Mouse (Mus musculus) testis, adult 2 months (tissue): ENCODE results near the gene Camta1. TPM values are rescaled to one million over a fixed set of nuclear protein-coding genes. Genes with fewer than 3 reads are reported as not detected.

Experiments
- H3K27ac ChIP-seq: fragments of 200-500 bp; 2 replicates; pipeline ENCODE4 v1.5.1; 2012; ENCODE audit warnings: low read depth, low read length; ENCODE audit not compliant: control insufficient read depth, insufficient read depth
- H3K27me3 ChIP-seq: fragments of 200-500 bp; 2 replicates; pipeline ENCODE4 v1.6.1; 2012; ENCODE audit warnings: mild to moderate bottlenecking, low read length, moderate library complexity; ENCODE audit not compliant: control insufficient read depth, insufficient read depth
- H3K36me3 ChIP-seq: fragments of 200-500 bp; 2 replicates; pipeline ENCODE4 v1.6.1; 2012; ENCODE audit warnings: mild to moderate bottlenecking, low read length; ENCODE audit not compliant: control insufficient read depth, insufficient read depth
- H3K4me1 ChIP-seq: fragments of 200-500 bp; 2 replicates; pipeline ENCODE4 v1.6.1; 2012; ENCODE audit warnings: low read length; ENCODE audit not compliant: control insufficient read depth, insufficient read depth
- H3K4me3 ChIP-seq: fragments of 200-500 bp; 2 replicates; pipeline ENCODE4 v1.5.1; 2012; ENCODE audit warnings: low read depth, mild to moderate bottlenecking, low read length, moderate library complexity, mixed read lengths; ENCODE audit not compliant: control insufficient read depth
- CTCF ChIP-seq: fragments of 200-500 bp; IDR thresholded peaks from 2 replicates; pipeline ENCODE4 v1.5.1; 2012; ENCODE audit warnings: low read depth, mild to moderate bottlenecking, inconsistent platforms, low read length, moderate library complexity; ENCODE audit not compliant: control insufficient read depth, insufficient read depth, insufficient replicate concordance
- POLR2A ChIP-seq: fragments of 200-500 bp; IDR thresholded peaks from 2 replicates; pipeline ENCODE4 v1.6.1; 2012; ENCODE audit warnings: low read depth, mild to moderate bottlenecking, inconsistent platforms, low read length, moderate library complexity; ENCODE audit not compliant: control insufficient read depth
- polyA plus RNA-seq: library from polyadenylated mRNA; depleted of rRNA; stranded (reverse); fragments of >200 nt; gene quantifications from 2 replicates; pipeline ENCODE4 v1.2.3, GENCODE M21; 2012; rRNA removed

Camta1 gene
- polyA plus RNA-seq, 1 experiment, result 15.4 TPM

DNA sequence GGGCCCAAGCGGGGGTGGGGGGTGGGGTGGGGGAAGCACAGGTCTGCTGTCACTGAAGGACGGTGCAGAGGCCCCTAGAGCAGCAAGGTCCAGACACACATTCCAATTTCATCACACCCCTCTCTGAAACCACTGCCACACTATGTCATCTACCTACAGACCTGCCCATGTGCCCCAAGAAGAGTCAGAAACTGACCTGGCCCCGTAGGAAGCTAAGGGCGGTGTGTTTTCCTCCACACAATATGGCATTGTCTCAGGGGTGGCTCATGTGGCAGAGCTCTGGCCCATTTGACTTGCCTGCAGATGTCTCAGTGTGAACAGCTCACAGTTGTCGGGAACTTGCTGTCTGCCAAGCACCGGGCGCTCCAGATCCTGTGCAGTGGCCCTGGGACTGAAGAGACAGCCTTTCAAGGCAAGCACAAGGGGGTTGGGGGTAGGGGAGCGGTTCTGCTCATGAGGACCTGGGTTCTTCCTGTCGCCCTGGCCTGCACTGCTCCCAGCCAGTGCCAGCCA lies 989.5 kb downstream of the Camta1 start:
- H3K4me1 ChIP-seq, result peaks cover 14% of the 10 kb centered on the region
- no peaks in the 10 kb centered on the region for H3K36me3 ChIP-seq
- no peak overlapping the region for H3K4me3 ChIP-seq
- H3K27ac ChIP-seq, result peak overlapping the region; percentile 50
- no peaks in the 10 kb centered on the region for H3K27me3 ChIP-seq
- TF ChIP-seq POLR2A (no peak), CTCF (no peak)

- no peaks in the 10 kb centered on the region for H3K36me3 ChIP-seq
- H3K27ac ChIP-seq, result peak overlapping the region; percentile 79
- H3K27me3 ChIP-seq, result no peaks in the 10 kb centered on the region
- no peak overlapping the region for H3K4me3 ChIP-seq
- peaks cover 14% of the 10 kb centered on the region for H3K4me1 ChIP-seq
- no peak for TF ChIP-seq POLR2A
- no peak for TF ChIP-seq CTCF
These were observed 990.1 kb downstream of the Camta1 start for GRCm38 (mm10) chr4:150871392-150872138.

- H3K27ac ChIP-seq, result peak overlapping the region; percentile 79
- TF ChIP-seq CTCF (no peak), POLR2A (no peak)
- H3K4me3 ChIP-seq, result no peak overlapping the region
These were observed 990.7 kb downstream of the Camta1 start for GRCm38 (mm10) chr4:150870963-150871391.

GRCm38 (mm10) chr4:150869276-150870197 lies 992.1 kb downstream of the Camta1 start:
- Histone ChIP-seq H3K36me3 (peaks cover 2% of the 10 kb centered on the region), H3K27ac (peak overlapping the region; percentile 74), H3K4me1 (peaks cover 10% of the 10 kb centered on the region), H3K27me3 (no peaks in the 10 kb centered on the region), H3K4me3 (no peak overlapping the region)
- TF ChIP-seq POLR2A (no peak), CTCF (no peak)

More at GRCm38 (mm10) chr4:150870963-150871391, 990.7 kb downstream of the Camta1 start:
- H3K27me3 ChIP-seq, result no peaks in the 10 kb centered on the region
- H3K36me3 ChIP-seq, result peaks cover 2% of the 10 kb centered on the region
- H3K4me1 ChIP-seq, result peaks cover 14% of the 10 kb centered on the region

- TF ChIP-seq POLR2A (no peak), CTCF (no peak)
- Histone ChIP-seq H3K4me3 (no peak overlapping the region), H3K27me3 (no peaks in the 10 kb centered on the region), H3K36me3 (peaks cover 2% of the 10 kb centered on the region), H3K4me1 (peaks cover 10% of the 10 kb centered on the region), H3K27ac (peak overlapping the region; percentile 1)
These were observed 992.8 kb downstream of the Camta1 start for GRCm38 (mm10) chr4:150868859-150869258.

GRCm38 (mm10) chr4:150868161-150868560 lies 993.5 kb downstream of the Camta1 start:
- H3K4me3 ChIP-seq, result no peak overlapping the region
- H3K27ac ChIP-seq, result no peak overlapping the region
- H3K4me1 ChIP-seq, result peaks cover 10% of the 10 kb centered on the region
- no peaks in the 10 kb centered on the region for H3K27me3 ChIP-seq
- TF ChIP-seq CTCF, result no peak
- no peak for TF ChIP-seq POLR2A
- peaks cover 2% of the 10 kb centered on the region for H3K36me3 ChIP-seq

Other genes starting within 250 kb of the Camta1 start
- gene Dnajc11, start 71.8 kb upstream of the Camta1 start, polyA plus RNA-seq, result 28.6 and 31.2 TPM in 2 replicates
- 4.2 and 5.5 TPM in 2 replicates for gene Thap3, start 127.1 kb upstream of the Camta1 start, polyA plus RNA-seq
- gene Phf13, start 134.4 kb upstream of the Camta1 start, polyA plus RNA-seq, result 41.8 and 43.6 TPM in 2 replicates
- 17.1 TPM in 2 replicates for gene Klhl21, start 146.9 kb upstream of the Camta1 start, polyA plus RNA-seq
- 18.2 and 22.4 TPM in 2 replicates for gene Zbtb48, start 165.8 kb upstream of the Camta1 start, polyA plus RNA-seq
- 30.2 and 37.6 TPM in 2 replicates for gene Tas1r1, start 176.7 kb upstream of the Camta1 start, polyA plus RNA-seq
- 7.7 and 8.0 TPM in 2 replicates for gene Nol9, start 177.4 kb upstream of the Camta1 start, polyA plus RNA-seq
- 8.8 and 9.7 TPM in 2 replicates for gene Plekhg5, start 210.6 kb upstream of the Camta1 start, polyA plus RNA-seq